Mouse (Mus musculus) hindbrain, embryonic 12.5 days (tissue): ENCODE data around the gene Fthl17f. TPM values are rescaled to one million over a fixed set of nuclear protein-coding genes. Genes with fewer than 3 reads are reported as not detected.

Source experiments
- polyA plus RNA-seq: library from polyadenylated mRNA; unstranded; fragments of >200 nt; fragmentation: Nextera tagmentation; extraction: Ambion mirVana; gene quantifications from 2 replicates; pipeline ENCODE4 v1.2.1, GENCODE M21; 2016

Gene Fthl17f
- polyA plus RNA-seq, 1 experiment from 2014 or later = not detected

Other genes starting within 250 kb of the Fthl17f start
- gene Gm6592, start 219.0 kb upstream of the Fthl17f start, polyA plus RNA-seq = not detected in 2 replicates
- not detected in 2 replicates for gene Gm5751, start 188.8 kb upstream of the Fthl17f start, polyA plus RNA-seq
- gene B630019K06Rik, start 170.6 kb upstream of the Fthl17f start, polyA plus RNA-seq = 16.6 and 17.2 TPM in 2 replicates
- gene Fthl17b, start 100.0 kb upstream of the Fthl17f start, polyA plus RNA-seq = not detected in 2 replicates
- not detected in 2 replicates for gene Fthl17c, start 86.5 kb upstream of the Fthl17f start, polyA plus RNA-seq
- not detected in 2 replicates for gene Fthl17d, start 76.3 kb upstream of the Fthl17f start, polyA plus RNA-seq
- not detected in 2 replicates for gene Fthl17e, start 29.5 kb upstream of the Fthl17f start, polyA plus RNA-seq
- gene 4930402K13Rik, start 41.5 kb downstream of the Fthl17f start, polyA plus RNA-seq = not detected in 2 replicates
- 1.9 TPM in 2 replicates for gene Lancl3, start 136.9 kb downstream of the Fthl17f start, polyA plus RNA-seq
- gene Gm14862, start 193.9 kb downstream of the Fthl17f start, polyA plus RNA-seq = 0.35 TPM in 1 of 2 replicates, not detected in the other
- gene Xk, start 209.7 kb downstream of the Fthl17f start, polyA plus RNA-seq = 3.9 and 4.4 TPM in 2 replicates
- not detected in 2 replicates for gene H2al1m, start 220.7 kb downstream of the Fthl17f start, polyA plus RNA-seq